Mouse (Mus musculus) intestine, embryonic 14.5 days (tissue): Measurements from ENCODE around the gene Gm21411. TPM values are rescaled to one million over a fixed set of nuclear protein-coding genes. Genes with fewer than 3 reads are reported as not detected.
"Not testable (repeated sequence)": the region's sequence is repeated elsewhere in the genome, so short reads cannot be mapped to it uniquely, and the experiment has no call there.

Experiments used
- ATAC-seq: fragments of 200-750 bp; cut with Nextera tagmentation; replicated peaks from 2 replicates; pipeline ENCODE4 v1.8.0; 2017; ENCODE audit warnings: low read depth, moderate number of reproducible peaks, moderate TSS enrichment, moderate library complexity; ENCODE audit not compliant: low FRiP score, low TSS enrichment
- DNase-seq: peaks from one replicate; pipeline ENCODE4 v3.0.0-alpha.2; 2018; ENCODE audit warnings: low spot score
- H3K27ac ChIP-seq: fragments of 300-500 bp; sonication (generic); 2 replicates; pipeline ENCODE4 v1.5.1; 2014; ENCODE audit warnings: low read depth, mild to moderate bottlenecking, control low read depth
- H3K27me3 ChIP-seq: fragments of 300-500 bp; sonication (generic); replicated peaks from 2 replicates; pipeline ENCODE4 v1.6.1; 2014; ENCODE audit warnings: low read length, control low read depth; ENCODE audit not compliant: control insufficient read depth, insufficient read depth
- H3K36me3 ChIP-seq: fragments of 300-500 bp; sonication (generic); 2 replicates; pipeline ENCODE4 v1.6.1; 2014; ENCODE audit warnings: low read length, control low read depth; ENCODE audit not compliant: control insufficient read depth, insufficient read depth
- H3K4me1 ChIP-seq: fragments of 300-500 bp; sonication (generic); replicated peaks from 2 replicates; pipeline ENCODE4 v1.6.1; 2014; ENCODE audit warnings: low read length, control low read depth, mixed read lengths; ENCODE audit not compliant: control insufficient read depth, insufficient read depth
- H3K4me2 ChIP-seq: fragments of 300-500 bp; sonication (generic); 2 replicates; pipeline ENCODE4 v1.6.1; 2014; ENCODE audit warnings: low read length
- H3K4me3 ChIP-seq: fragments of 300-500 bp; sonication (generic); 2 replicates; pipeline ENCODE4 v1.5.1; 2014; ENCODE audit warnings: low read depth, low read length, control low read depth, mixed read lengths
- H3K9ac ChIP-seq: fragments of 300-500 bp; sonication (generic); 2 replicates; pipeline ENCODE4 v1.6.1; 2014; ENCODE audit warnings: mild to moderate bottlenecking, low read length
- H3K9me3 ChIP-seq: fragments of 300-500 bp; sonication (generic); 2 replicates; pipeline ENCODE4 v1.6.1; 2016; ENCODE audit warnings: low read length, control low read depth; ENCODE audit not compliant: control insufficient read depth
- WGBS: fragments of 180-500 bp; shearing (Covaris S2); extraction: QIAGEN DNeasy Blood & Tissue Kit; methylation state at CpG from one replicate; pipeline ENCODE4 v1.1.7; 2014; 5-methylcytosine and 5-hydroxymethylcytosine counted together
- polyA plus RNA-seq: library from polyadenylated mRNA; unstranded; fragments of >200 nt; fragmentation: Nextera tagmentation; extraction: Ambion mirVana; gene quantifications from 2 replicates; pipeline ENCODE4 v1.2.1, GENCODE M21; 2014

Gm21411 gene
- polyA plus RNA-seq: not detected in 2 replicates

DNA sequence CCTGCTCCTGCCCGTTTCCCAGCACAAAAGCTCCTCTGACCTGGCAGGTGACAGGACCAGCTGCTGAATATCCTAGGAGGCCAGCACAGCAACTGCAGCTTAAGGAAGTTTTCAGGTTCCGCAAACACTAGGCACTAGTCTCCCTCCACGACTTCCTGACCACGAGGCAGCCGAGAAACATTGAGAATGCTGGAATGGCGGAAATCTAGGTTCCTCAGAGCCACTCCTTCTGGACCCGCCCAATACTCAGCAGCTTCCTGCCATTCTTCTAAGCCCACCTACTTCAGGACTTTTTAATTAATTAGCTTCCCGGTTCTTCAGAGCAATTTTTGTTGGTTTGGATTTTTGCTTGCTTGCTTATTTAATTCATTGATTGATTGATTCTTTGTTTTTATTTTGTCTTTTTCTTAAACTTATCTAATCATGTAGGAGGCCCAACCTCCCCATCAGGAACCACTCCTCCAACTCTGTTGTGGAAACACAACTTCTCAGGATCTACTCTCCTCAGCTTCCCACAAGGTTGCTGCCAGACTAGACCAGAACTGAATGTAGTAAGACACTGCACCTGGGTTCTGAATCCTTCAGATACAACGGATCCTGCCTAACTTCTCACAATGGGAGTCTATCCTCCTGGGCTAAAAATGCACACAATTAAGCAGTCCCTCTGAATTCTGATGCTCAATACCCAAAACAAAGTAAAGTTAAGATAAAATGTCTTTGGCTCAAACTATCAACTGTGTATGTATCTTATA is at the start of gene Gm21411:
Gene Gm21411, minus strand, starts transcription at position 205 of the 752 bp plus-strand sequence.
- WGBS: 75% methylated on average over 9 of the region's 9 CpGs

DNA sequence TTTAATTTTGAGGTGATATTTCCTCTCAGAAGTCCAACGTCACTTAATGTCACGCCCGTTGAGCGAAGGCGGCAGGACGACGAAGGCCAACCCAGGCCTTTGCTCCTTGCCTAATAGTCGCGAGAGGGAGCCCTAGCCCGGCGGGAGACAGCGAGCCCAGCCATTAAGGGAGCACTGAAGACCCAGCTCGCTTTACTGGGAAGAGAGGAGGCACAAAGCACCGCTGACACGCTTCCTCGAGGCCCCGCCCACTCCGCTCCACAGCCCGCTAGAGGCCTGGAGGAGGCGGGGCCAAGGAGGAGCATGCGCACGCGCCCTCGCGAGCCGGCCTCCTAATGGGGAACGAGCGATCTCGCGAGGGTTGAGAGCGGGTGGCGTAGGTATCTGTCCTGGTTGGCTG is 32.3 kb upstream of the Gm21411 start:
- H3K4me3 ChIP-seq, H3K4me1 ChIP-seq, DNase-seq, H3K9ac ChIP-seq, H3K9me3 ChIP-seq, H3K36me3 ChIP-seq, ATAC-seq, H3K4me2 ChIP-seq, H3K27ac ChIP-seq, H3K27me3 ChIP-seq: not testable (repeated sequence)
- 53% methylated on average over 32 of the region's 32 CpGs for WGBS

More for the DNA sequence above, at the start of gene Gm21411:
- H3K4me3 ChIP-seq, ATAC-seq, H3K9me3 ChIP-seq, H3K4me2 ChIP-seq, H3K9ac ChIP-seq, H3K27ac ChIP-seq, DNase-seq, H3K27me3 ChIP-seq, H3K36me3 ChIP-seq, H3K4me1 ChIP-seq: not testable (repeated sequence)

DNA sequence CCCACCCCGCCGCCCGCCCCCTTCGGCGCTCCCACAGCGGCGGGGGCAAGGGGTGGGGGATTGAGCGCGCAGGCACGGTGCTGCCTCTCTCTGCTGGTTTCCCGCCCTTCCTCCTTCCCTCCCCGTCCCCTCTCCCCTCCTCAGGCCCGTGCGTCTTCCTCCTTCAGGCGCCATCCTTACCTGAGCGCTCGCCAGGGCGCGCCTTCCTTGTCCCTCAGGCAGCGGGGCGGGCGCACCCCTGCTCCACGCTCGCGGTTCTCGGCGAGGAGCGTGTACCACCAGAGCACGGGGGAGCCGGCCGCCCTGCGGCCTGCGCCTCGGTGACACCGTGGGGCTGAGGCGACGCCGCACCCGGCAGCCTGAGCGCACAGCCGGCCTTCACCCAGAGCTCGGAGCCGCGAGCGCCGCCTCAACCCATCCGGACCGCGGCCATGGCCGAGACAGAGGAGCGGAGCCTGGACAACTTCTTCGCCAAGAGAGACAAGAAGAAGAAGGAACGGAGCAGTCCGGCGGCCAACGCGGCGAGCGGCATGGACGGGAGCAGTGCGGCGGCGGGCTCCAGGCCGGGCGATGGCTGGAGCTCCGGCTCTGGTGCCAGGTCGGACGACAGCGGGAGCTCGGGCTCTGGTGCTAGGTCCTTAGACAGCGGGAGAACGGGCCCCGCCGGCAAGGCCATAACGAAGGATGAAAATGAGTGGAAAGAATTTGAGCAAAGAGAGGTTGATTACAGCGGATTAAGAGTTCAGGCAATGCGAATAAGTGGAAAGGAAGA is 23.1 kb upstream of the Gm21411 start:
- Histone ChIP-seq H3K27ac (no peak overlapping the region), H3K27me3 (0 out of 2 replicates have a peak, but pooled peaks cover 8% of the 10 kb centered on the region), H3K4me1 (no peaks in the 10 kb centered on the region), H3K4me2 (peak overlapping the region; percentile 54), H3K36me3 (no peaks in the 10 kb centered on the region), H3K9ac (0 out of 2 replicates have a peak overlapping the region, but pooled peaks have one; percentile 7), H3K9me3 (0 out of 2 replicates have a peak, but pooled peaks cover 10% of the 10 kb centered on the region), H3K4me3 (peak overlapping the region; percentile 34)
- ATAC-seq: peak; percentile 74
- DNase-seq: peak; percentile 57
- WGBS: 8% methylated on average over 76 of the region's 77 CpGs

DNA sequence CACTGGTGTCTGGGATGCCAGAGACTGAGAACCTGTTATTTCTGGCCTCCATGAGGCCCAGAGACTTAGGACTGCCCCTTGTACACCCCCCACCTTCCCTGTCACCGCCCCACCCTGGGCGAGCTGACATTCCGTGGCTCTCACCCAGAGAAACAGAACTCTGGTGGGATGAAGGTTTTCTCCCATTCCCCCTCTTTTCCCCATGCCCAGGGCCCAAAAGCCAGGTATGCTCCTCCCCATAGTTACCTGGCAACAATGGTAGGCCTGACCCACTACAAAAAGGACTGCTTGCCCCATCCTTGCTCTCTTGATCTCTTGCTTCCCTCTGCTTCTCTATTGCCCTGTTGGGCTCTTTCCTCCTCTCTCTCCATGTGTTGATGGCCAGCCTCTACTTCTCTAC is 5.8 kb upstream of the Gm21411 start:
- peaks cover 2% of the 10 kb centered on the region; the same call in 1 of the 2 replicates for H3K9me3 ChIP-seq
- no peak overlapping the region for H3K4me3 ChIP-seq
- H3K27ac ChIP-seq: no peak overlapping the region
- no peaks in the 10 kb centered on the region for H3K27me3 ChIP-seq
- H3K4me1 ChIP-seq: no peaks in the 10 kb centered on the region
- ATAC-seq (no peak), DNase-seq (no peak)
- H3K4me2 ChIP-seq: no peak overlapping the region
- no peak overlapping the region for H3K9ac ChIP-seq
- no peaks in the 10 kb centered on the region for H3K36me3 ChIP-seq
- 100% methylated on average over 3 of the region's 3 CpGs for WGBS

DNA sequence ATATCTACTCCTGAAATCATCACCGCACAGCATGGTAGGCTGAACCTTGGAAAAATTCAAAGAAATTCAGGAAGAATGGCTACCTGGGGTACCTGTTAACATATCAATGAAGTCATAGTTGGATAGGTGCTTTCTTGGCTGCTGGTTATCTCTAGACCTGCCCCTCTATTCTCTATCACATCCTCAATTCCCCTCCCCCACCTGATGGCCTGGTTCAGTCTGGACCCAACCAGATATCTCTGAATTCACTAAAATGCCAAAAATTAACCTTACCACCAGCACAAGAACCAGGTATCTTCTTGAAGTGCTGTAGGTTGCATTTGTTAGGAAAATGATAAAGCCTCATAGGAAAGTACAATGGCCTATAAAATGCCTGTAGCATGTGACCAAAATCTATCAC is 1.3 kb downstream of the Gm21411 start:
- H3K27me3 ChIP-seq, H3K9me3 ChIP-seq, ATAC-seq, H3K4me2 ChIP-seq, H3K36me3 ChIP-seq, H3K4me3 ChIP-seq, DNase-seq, H3K9ac ChIP-seq, H3K4me1 ChIP-seq, H3K27ac ChIP-seq: not testable (repeated sequence)
- WGBS: 100% methylated on average over 1 of the region's 1 CpGs

DNA sequence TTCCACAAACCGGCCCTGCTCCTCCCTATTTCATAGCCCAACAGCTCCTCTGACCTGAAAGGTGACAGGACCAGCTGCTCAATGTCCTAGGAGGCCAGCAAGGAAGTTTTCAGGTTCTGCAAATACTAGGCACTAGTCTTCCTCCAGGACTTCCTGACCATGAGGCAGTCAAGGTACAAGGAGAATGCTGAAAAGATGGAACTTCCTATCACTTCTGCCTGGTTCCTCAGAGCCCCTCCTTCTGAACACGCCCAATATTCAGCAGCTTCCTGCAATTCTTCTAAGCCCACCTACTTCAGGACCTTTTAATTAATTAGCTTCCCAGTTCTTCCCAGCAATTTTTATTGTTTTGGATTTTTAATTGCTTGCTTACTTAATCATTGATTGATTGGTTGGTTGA is 4.6 kb downstream of the Gm21411 start:
- H3K4me2 ChIP-seq, H3K9me3 ChIP-seq, H3K27me3 ChIP-seq, H3K9ac ChIP-seq, DNase-seq, H3K27ac ChIP-seq, H3K4me1 ChIP-seq, ATAC-seq, H3K4me3 ChIP-seq, H3K36me3 ChIP-seq: not testable (repeated sequence)
- 86% methylated on average over 2 of the region's 2 CpGs for WGBS

DNA sequence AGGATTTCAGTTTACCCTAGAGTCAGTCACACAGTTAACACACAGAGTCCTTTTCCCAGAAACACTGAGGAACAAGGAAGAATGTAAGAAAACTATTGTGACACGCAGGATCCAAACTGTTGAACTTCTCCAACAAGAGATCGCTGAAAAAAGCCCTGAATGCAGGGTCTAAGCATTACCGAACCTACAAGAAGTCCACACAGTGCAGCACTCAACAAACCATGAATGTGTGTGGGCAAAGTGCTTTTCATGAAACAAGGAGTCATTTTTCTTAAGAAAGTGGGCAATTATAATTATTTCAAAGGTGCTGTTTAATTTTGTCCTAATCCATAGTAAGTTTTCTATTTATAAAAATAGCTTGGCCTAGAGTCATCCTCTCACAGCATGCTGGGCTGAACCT is 6.3 kb downstream of the Gm21411 start:
- H3K9ac ChIP-seq, H3K36me3 ChIP-seq, DNase-seq, H3K9me3 ChIP-seq, H3K27me3 ChIP-seq, H3K4me1 ChIP-seq, H3K27ac ChIP-seq, H3K4me2 ChIP-seq, ATAC-seq, H3K4me3 ChIP-seq: not testable (repeated sequence)
- WGBS: 60% methylated on average over 3 of the region's 3 CpGs
